Mouse (Mus musculus): ENCODE measurements around the gene Pola2. TPM values are rescaled to one million over a fixed set of nuclear protein-coding genes. Genes with fewer than 3 reads are reported as not detected.

Gene Pola2
- total and polyA plus RNA-seq, 3 experiments = 77.3 to 126 (median 99.4) TPM

GRCm38 (mm10) chr19:5988815-5989452 is 24.9 kb upstream of the Pola2 start:
- no peak overlapping the region for H3K4me3 ChIP-seq (ENCODE audit: control insufficient read depth in 1 of 2, insufficient read depth in 1 of 2, low read depth in 2 of 2, low read length in 2 of 2)
- DNase-seq (ENCODE audit: low read depth, low spot score) = no peak
- no peaks in the 10 kb centered on the region for H3K27me3 ChIP-seq (ENCODE audit: control insufficient read depth in 1 of 2, insufficient read depth in 2 of 2, low read length in 2 of 2)
- no peaks in the 10 kb centered on the region for H3K79me2 ChIP-seq (ENCODE audit: control insufficient read depth, insufficient read depth, low read length, poor library complexity)
- no peak for TF ChIP-seq POLR2AphosphoS5 (IDR thresholded peaks at IDR 0.05; ENCODE audit: borderline replicate concordance, low read depth, low read length)
- no peak for TF ChIP-seq GABPA (IDR thresholded peaks at IDR 0.05; ENCODE audit: low read depth, low read length)
- no peak for TF ChIP-seq TAL1 (IDR thresholded peaks at IDR 0.05; ENCODE audit: low read length)
- no peak for TF ChIP-seq EP300 (IDR thresholded peaks at IDR 0.05; ENCODE audit: low read depth in 1 of 2, low read length in 2 of 2)
- no peak for TF ChIP-seq CHD2 (IDR thresholded peaks at IDR 0.05; ENCODE audit: low read length)
- peaks cover 3 to 15% of the 10 kb centered on the region in 2 experiments for H3K4me1 ChIP-seq (ENCODE audit: control insufficient read depth in 1 of 2, insufficient read depth in 2 of 2, low read length in 2 of 2)
- H3K27ac ChIP-seq (ENCODE audit: control insufficient read depth, low read depth, low read length) = peak overlapping the region; percentile 21; the same call in 1 of the 2 replicates
- no peak overlapping the region for H3K9ac ChIP-seq (ENCODE audit: control insufficient read depth, low read depth, low read length, poor library complexity, severe bottlenecking)
- no peaks in the 10 kb centered on the region for H3K9me3 ChIP-seq (replicated peaks; ENCODE audit: insufficient read depth, low read length)
- peaks cover 0 to 8% of the 10 kb centered on the region in 2 experiments; a peak in 3 of 4 replicates for H3K36me3 ChIP-seq (ENCODE audit: control insufficient read depth in 1 of 2, insufficient read depth in 2 of 2, low read length in 2 of 2)

- Histone ChIP-seq H3K27ac (ENCODE audit: control insufficient read depth, low read depth, low read length) (peak overlapping the region; percentile 21; the same call in 1 of the 2 replicates), H3K9me3 (replicated peaks; ENCODE audit: insufficient read depth, low read length) (no peaks in the 10 kb centered on the region), H3K36me3 (ENCODE audit: control insufficient read depth in 1 of 2, insufficient read depth in 2 of 2, low read length in 2 of 2) (peaks cover 0 to 8% of the 10 kb centered on the region in 2 experiments; a peak in 3 of 4 replicates)
These were observed 24.2 kb upstream of the Pola2 start for GRCm38 (mm10) chr19:5988027-5988814.

More at GRCm38 (mm10) chr19:5988027-5988814, 24.2 kb upstream of the Pola2 start:
- Histone ChIP-seq H3K79me2 (ENCODE audit: control insufficient read depth, insufficient read depth, low read length, poor library complexity) (no peaks in the 10 kb centered on the region), H3K4me1 (ENCODE audit: control insufficient read depth in 1 of 2, insufficient read depth in 2 of 2, low read length in 2 of 2) (peaks cover 3 to 15% of the 10 kb centered on the region in 2 experiments), H3K9ac (ENCODE audit: control insufficient read depth, low read depth, low read length, poor library complexity, severe bottlenecking) (no peak overlapping the region), H3K4me3 (ENCODE audit: control insufficient read depth in 1 of 2, insufficient read depth in 1 of 2, low read depth in 2 of 2, low read length in 2 of 2) (no peak overlapping the region), H3K27me3 (ENCODE audit: control insufficient read depth in 1 of 2, insufficient read depth in 2 of 2, low read length in 2 of 2) (no peaks in the 10 kb centered on the region)
- peak; percentile 81 for DNase-seq (ENCODE audit: low read depth, low spot score)
- TF ChIP-seq TCF12 (IDR thresholded peaks at IDR 0.05; ENCODE audit: low read depth, low read length) (peak; percentile 76), ETS1 (IDR thresholded peaks at IDR 0.05; ENCODE audit: low read depth, low read length) (peak; percentile 33; the same call in 1 of the 2 replicates), USF1 (IDR thresholded peaks at IDR 0.05; ENCODE audit: low read depth, low read length) (no peak), ZNF384 (IDR thresholded peaks at IDR 0.05; ENCODE audit: low read depth, low read length) (no peak), CHD1 (IDR thresholded peaks at IDR 0.05; ENCODE audit: low read depth, low read length) (no peak), ZKSCAN1 (IDR thresholded peaks at IDR 0.05; ENCODE audit: low read depth, low read length) (no peak), SIN3A (IDR thresholded peaks at IDR 0.05; ENCODE audit: low read length) (peak; percentile 45; the same call in 1 of the 2 replicates), POLR2A (IDR thresholded peaks at IDR 0.05; ENCODE audit: control insufficient read depth in 1 of 2, insufficient read depth in 1 of 2, low read depth in 1 of 2, low read length in 2 of 2, poor library complexity in 1 of 2) (no peak), SMC3 (IDR thresholded peaks at IDR 0.05; ENCODE audit: low read depth, low read length) (no peak), NRF1 (IDR thresholded peaks at IDR 0.05; ENCODE audit: insufficient read depth, low read depth, low read length, poor library complexity, severe bottlenecking) (no peak), JUND (IDR thresholded peaks at IDR 0.05; ENCODE audit: low read depth, low read length) (no peak), RCOR1 (IDR thresholded peaks at IDR 0.05; ENCODE audit: low read depth, low read length) (no peak), POLR2AphosphoS5 (IDR thresholded peaks at IDR 0.05; ENCODE audit: borderline replicate concordance, low read depth, low read length) (no peak), MEF2A (IDR thresholded peaks at IDR 0.05; ENCODE audit: extremely low read depth, insufficient replicate concordance, low read depth, low read length, poor library complexity, severe bottlenecking) (no peak), MYC (IDR thresholded peaks at IDR 0.05; ENCODE audit: low read depth, low read length) (no peak), KAT2A (conservative IDR thresholded peaks at IDR 0.05; ENCODE audit: low read depth, low read length) (no peak), TAL1 (IDR thresholded peaks at IDR 0.05; ENCODE audit: low read length) (peak; percentile 49), GATA1 (IDR thresholded peaks at IDR 0.05; ENCODE audit: low read depth, low read length) (peak; percentile 44; the same call in 1 of the 2 replicates), TBP (IDR thresholded peaks at IDR 0.05; ENCODE audit: low read depth, low read length) (no peak), UBTF (IDR thresholded peaks at IDR 0.05; ENCODE audit: borderline replicate concordance, insufficient read depth, low read depth, low read length) (no peak), EP300 (IDR thresholded peaks at IDR 0.05; ENCODE audit: low read depth in 1 of 2, low read length in 2 of 2) (peak; percentile 55 to 59), MAFK (IDR thresholded peaks at IDR 0.05; ENCODE audit: borderline replicate concordance, low read depth, low read length) (no peak)
